Mouse (Mus musculus): ENCODE measurements around the gene Ube2l6.

GRCm38 (mm10) chr2:84809330-84809729 lies 10.7 kb downstream of the Ube2l6 start:
- TF ChIP-seq EP300 (IDR thresholded peaks at IDR 0.05; ENCODE audit: low read depth) (no peak), CTCF (IDR thresholded peaks at IDR 0.05; ENCODE audit: low read depth) (no peak)
